ENCODE assay signal across 18 mouse cellular contexts in genomic region chr1:84848335-84848734, GRCm38 (mm10).
"Had no signal": no experiment of that assay in that cellular context is flagged by ENCODE, and none has a peak within 500 bp of the region (broad histone marks: within the 10 kb centered on the region; RNA-seq: fewer than 3 reads in every experiment).

No protein-coding gene starts in this region.

- ATAC-seq: midbrain, embryonic 13.5 days; midbrain, embryonic 16.5 days had no signal

- H3K4me3 ChIP-seq: midbrain, embryonic 10.5 days; midbrain, embryonic 13.5 days; myocyte; neural tube, embryonic 13.5 days; neural tube, embryonic 15.5 days had no signal

- H3K4me2 ChIP-seq: lung, embryonic 14.5 days; midbrain, embryonic 13.5 days; neural tube, embryonic 13.5 days; neural tube, embryonic 15.5 days had no signal

- H3K27me3 ChIP-seq: midbrain, embryonic 13.5 days; neural tube, embryonic 13.5 days; neural tube, embryonic 15.5 days had no signal

- H3K4me1 ChIP-seq: neural tube, embryonic 13.5 days; neural tube, embryonic 15.5 days had no signal

- DNase-seq: lung, adult 18-20 months; lung, embryonic 14.5 days; lung, postnatal 10 days; lung, postnatal 4 days; retina, postnatal 1 day; right cerebral cortex, adult 18-20 months; right cerebral cortex, postnatal 25 days; right cerebral cortex, postnatal 4 days; spleen, adult 18-20 months; thymus, adult 18-20 months; thymus, postnatal 14 days; thymus, postnatal 36 days had no signal

- H3K36me3 ChIP-seq: neural tube, embryonic 15.5 days had no signal

- H3K9me3 ChIP-seq: midbrain, embryonic 10.5 days; midbrain, embryonic 13.5 days; neural tube, embryonic 13.5 days; neural tube, embryonic 15.5 days had no signal

- H3K9ac ChIP-seq: lung, embryonic 14.5 days; midbrain, embryonic 13.5 days; neural tube, embryonic 13.5 days; neural tube, embryonic 15.5 days had no signal

- H3K27ac ChIP-seq: midbrain, embryonic 10.5 days; midbrain, embryonic 13.5 days; neural tube, embryonic 13.5 days; neural tube, embryonic 15.5 days had no signal
